Mouse (Mus musculus): Measurements from ENCODE around the gene Prl. TPM values are rescaled to one million over a fixed set of nuclear protein-coding genes. Genes with fewer than 3 reads are reported as not detected.

Prl gene
- 0.39 TPM in 1 of 2 replicates, not detected in the other for polyA plus RNA-seq (2014; fragmentation: Nextera tagmentation; extraction: Ambion mirVana)

DNA sequence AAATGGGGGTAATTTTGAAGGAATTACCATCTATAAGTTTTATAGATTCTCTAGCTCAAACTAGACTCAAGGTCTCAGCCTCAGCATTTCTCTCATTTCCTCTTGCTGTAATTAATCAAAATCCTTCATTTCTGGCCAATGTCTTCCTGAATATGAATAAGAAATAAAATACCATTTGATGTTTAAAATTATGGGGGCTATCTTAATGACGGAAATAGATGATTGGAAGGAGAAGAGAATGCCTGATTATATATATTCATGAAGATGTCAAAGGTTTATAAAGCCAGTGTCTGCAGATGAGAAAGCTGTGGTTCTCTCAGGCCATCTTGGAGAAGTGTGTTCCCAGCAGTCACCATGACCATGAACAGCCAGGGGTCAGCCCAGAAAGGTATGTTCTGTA is at the start of gene Prl:
Gene Prl (plus strand): TSS at position 301 of the 400 bp plus-strand sequence.
- 87% methylated on average over 1 of the region's 1 CpGs for WGBS
- no peak for ATAC-seq (ENCODE audit: low read depth)
- H3K4me1 ChIP-seq (ENCODE audit: control insufficient read depth, insufficient read depth, low read length): no peaks in the 10 kb centered on the region

DNA sequence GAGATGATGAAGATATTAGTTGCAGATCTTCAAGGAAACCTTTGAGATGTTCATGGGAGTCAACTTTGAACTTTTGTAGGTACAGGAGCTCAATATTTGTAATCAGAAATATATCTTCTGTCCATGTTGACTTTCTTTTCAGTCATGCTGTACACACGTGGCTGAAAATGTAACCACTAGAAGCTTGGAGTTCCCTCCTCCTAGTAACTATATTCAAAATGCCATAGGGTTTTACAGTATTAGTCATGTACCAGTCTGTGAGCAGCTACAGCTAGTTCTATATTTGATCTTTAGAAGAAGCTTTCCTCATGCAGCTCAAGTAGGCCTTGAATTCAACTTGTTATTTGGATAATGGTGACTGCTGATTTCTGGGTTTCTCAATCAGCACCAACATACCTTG is 30.8 kb upstream of the Prl start:
- no peak overlapping the region for H3K4me3 ChIP-seq (ENCODE audit: low read depth, low read length)
- H3K9me3 ChIP-seq (ENCODE audit: control insufficient read depth, low read length): no peaks in the 10 kb centered on the region
- 73% methylated on average over 1 of the region's 1 CpGs for WGBS
- H3K4me1 ChIP-seq (ENCODE audit: control insufficient read depth, insufficient read depth, low read length): no peaks in the 10 kb centered on the region
- no peaks in the 10 kb centered on the region for H3K36me3 ChIP-seq (ENCODE audit: control insufficient read depth, insufficient read depth, low read length)
- no peak for DNase-seq (ENCODE audit: low spot score)
- no peaks in the 10 kb centered on the region for H3K27me3 ChIP-seq (replicated peaks; ENCODE audit: control insufficient read depth, insufficient read depth, low read length)
- no peak overlapping the region for H3K27ac ChIP-seq (replicated peaks; ENCODE audit: low read depth, low read length)
- no peak for ATAC-seq (ENCODE audit: low read depth)
- H3K4me2 ChIP-seq (ENCODE audit: low read depth, low read length): no peak overlapping the region
- H3K9ac ChIP-seq (ENCODE audit: low read depth, low read length): no peak overlapping the region

More for the DNA sequence above, at the start of gene Prl:
- H3K4me3 ChIP-seq (ENCODE audit: low read depth, low read length): no peak within 1 kb of the TSS
- no peak within 1 kb of the TSS for H3K9ac ChIP-seq (ENCODE audit: low read depth, low read length)
- no peak for DNase-seq (ENCODE audit: low spot score)
- no peaks in the 10 kb centered on the region for H3K9me3 ChIP-seq (ENCODE audit: control insufficient read depth, low read length)
- no peak within 1 kb of the TSS for H3K4me2 ChIP-seq (ENCODE audit: low read depth, low read length)
- H3K27ac ChIP-seq (replicated peaks; ENCODE audit: low read depth, low read length): no peak within 1 kb of the TSS
- H3K27me3 ChIP-seq (replicated peaks; ENCODE audit: control insufficient read depth, insufficient read depth, low read length): no peaks in the 10 kb centered on the region
- no peaks in the 10 kb centered on the region for H3K36me3 ChIP-seq (ENCODE audit: control insufficient read depth, insufficient read depth, low read length)

DNA sequence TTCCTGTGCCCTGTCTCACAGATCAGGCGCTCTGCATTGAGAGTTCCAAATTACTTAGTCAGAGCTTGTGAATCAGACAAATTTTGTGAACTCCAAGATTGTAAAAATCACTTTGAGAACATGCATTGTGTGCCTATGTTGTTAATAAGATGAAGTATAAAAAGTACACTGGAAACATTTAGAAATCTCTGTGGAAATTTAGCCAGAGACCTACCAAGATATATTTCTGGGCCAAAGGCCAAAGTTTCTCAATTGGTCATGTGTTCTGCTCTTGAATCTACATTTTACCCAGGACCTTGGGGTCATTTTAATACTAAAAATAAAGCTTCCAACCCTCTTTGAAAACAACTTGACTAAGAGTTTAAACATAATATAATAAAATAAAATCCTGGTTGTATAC is 30.0 kb upstream of the Prl start:
- DNase-seq (ENCODE audit: low spot score) (peak; percentile 50), ATAC-seq (ENCODE audit: low read depth) (no peak)
- 83% methylated on average over 1 of the region's 1 CpGs for WGBS
- H3K4me1 ChIP-seq (ENCODE audit: control insufficient read depth, insufficient read depth, low read length): no peaks in the 10 kb centered on the region
- H3K27me3 ChIP-seq (replicated peaks; ENCODE audit: control insufficient read depth, insufficient read depth, low read length): no peaks in the 10 kb centered on the region
- H3K4me3 ChIP-seq (ENCODE audit: low read depth, low read length): no peak overlapping the region
- H3K9ac ChIP-seq (ENCODE audit: low read depth, low read length): no peak overlapping the region
- H3K36me3 ChIP-seq (ENCODE audit: control insufficient read depth, insufficient read depth, low read length): no peaks in the 10 kb centered on the region
- H3K27ac ChIP-seq (replicated peaks; ENCODE audit: low read depth, low read length): no peak overlapping the region
- H3K4me2 ChIP-seq (ENCODE audit: low read depth, low read length): no peak overlapping the region
- H3K9me3 ChIP-seq (ENCODE audit: control insufficient read depth, low read length): no peaks in the 10 kb centered on the region

DNA sequence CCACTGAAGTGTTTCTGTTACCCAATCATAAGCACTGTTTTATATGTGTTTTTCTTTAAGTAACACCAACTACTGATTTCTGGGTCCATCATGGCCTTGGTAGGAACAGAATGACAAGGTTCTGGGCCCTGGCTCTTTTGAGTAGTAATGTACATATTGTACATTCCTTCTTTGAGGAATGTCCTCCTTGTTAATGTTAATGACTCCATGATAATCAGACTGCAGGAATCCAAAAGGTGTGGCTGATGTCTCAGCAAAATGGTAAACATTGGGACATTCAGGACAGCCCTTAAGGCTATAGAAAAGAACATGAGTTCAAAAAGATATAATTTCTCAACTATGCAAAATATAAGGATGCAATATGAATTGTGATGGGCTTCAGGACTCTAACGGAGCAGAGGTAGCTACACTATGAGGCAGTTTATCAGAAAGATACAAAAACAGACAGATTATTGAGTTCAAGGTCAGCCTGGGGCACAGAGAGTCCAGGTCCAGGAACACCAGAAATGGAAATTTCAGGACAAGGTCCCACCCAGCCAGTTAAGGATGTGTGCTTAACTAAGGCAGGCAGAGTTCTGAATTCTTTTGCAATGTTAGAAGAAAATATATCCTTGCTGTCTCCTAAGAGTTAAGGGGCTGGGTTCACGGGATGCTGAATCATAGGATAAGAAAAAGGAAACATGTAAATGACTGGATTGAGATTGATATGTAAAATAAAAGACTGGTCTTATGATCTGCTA is 28.7 kb upstream of the Prl start:
- Histone ChIP-seq H3K27me3 (replicated peaks; ENCODE audit: control insufficient read depth, insufficient read depth, low read length) (no peaks in the 10 kb centered on the region), H3K9ac (ENCODE audit: low read depth, low read length) (no peak overlapping the region), H3K4me1 (ENCODE audit: control insufficient read depth, insufficient read depth, low read length) (no peaks in the 10 kb centered on the region), H3K4me3 (ENCODE audit: low read depth, low read length) (no peak overlapping the region), H3K36me3 (ENCODE audit: control insufficient read depth, insufficient read depth, low read length) (no peaks in the 10 kb centered on the region), H3K9me3 (ENCODE audit: control insufficient read depth, low read length) (no peaks in the 10 kb centered on the region), H3K4me2 (ENCODE audit: low read depth, low read length) (no peak overlapping the region), H3K27ac (replicated peaks; ENCODE audit: low read depth, low read length) (no peak overlapping the region)
- DNase-seq (ENCODE audit: low spot score) (no peak), ATAC-seq (ENCODE audit: low read depth) (no peak)
- WGBS: 85% methylated on average over 2 of the region's 2 CpGs

DNA sequence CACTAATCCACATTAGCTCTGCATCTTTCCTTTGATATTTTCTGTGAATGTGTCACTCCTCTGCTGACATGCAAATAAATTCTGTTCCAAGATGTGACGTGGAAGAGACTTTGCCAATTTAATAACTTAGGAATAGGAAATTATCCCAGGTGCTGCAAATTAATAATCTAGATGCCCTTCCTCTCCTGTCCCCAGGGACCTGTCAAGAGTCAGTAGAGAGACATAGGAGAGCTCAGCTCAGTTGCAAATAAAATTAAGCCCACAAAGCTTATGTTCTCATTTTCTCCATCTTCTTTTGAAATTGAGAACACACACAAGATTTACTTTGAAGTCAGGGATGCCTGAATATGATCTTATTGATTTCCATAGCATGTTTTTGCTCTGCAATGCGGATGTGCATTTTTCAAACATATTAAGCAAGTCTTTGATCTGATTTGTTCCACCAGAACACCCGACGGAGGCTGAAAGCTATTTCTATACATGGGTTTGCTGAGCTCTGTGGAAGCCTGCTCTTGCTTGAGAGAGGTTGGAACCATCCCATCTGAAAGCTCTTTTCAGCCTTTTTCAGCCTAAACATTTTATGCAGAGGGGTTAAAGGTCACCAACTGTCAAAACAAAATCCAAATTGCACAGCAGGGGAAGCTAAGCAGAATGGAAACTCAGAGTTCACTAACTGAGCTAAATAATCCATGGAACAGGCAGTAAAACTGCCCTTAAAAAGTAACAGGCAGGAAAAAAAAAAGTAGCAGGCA is 26.1 kb upstream of the Prl start:
- Histone ChIP-seq H3K9me3 (ENCODE audit: control insufficient read depth, low read length) (no peaks in the 10 kb centered on the region), H3K27ac (replicated peaks; ENCODE audit: low read depth, low read length) (peak overlapping the region; percentile 22; the same call in 1 of the 2 replicates), H3K4me1 (ENCODE audit: control insufficient read depth, insufficient read depth, low read length) (no peaks in the 10 kb centered on the region), H3K4me3 (ENCODE audit: low read depth, low read length) (no peak overlapping the region), H3K9ac (ENCODE audit: low read depth, low read length) (no peak overlapping the region), H3K4me2 (ENCODE audit: low read depth, low read length) (no peak overlapping the region), H3K27me3 (replicated peaks; ENCODE audit: control insufficient read depth, insufficient read depth, low read length) (no peaks in the 10 kb centered on the region), H3K36me3 (ENCODE audit: control insufficient read depth, insufficient read depth, low read length) (no peaks in the 10 kb centered on the region)
- WGBS: 13% methylated on average over 4 of the region's 4 CpGs
- peak; percentile 67 for ATAC-seq (ENCODE audit: low read depth)
- DNase-seq (ENCODE audit: low spot score): peak; percentile 90

DNA sequence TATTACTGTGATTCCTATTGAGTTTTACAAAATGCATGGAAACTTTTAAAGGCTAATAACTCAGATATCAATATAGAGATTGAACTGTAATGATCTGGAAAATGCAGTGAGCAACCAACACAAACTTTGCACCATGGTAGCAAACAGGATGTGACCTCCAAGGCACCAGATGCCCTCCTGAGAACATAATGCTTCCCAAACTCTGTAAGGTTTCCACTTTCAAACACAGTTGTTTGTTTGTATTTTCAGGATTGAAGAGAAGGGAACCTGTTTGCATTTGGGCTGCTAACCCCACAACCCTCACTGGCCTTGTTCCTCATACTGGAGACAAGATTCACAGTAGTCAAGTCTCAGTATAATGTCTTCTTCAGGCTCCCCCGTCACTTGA is 25.5 kb upstream of the Prl start:
- no peak overlapping the region for H3K4me2 ChIP-seq (ENCODE audit: low read depth, low read length)
- H3K36me3 ChIP-seq (ENCODE audit: control insufficient read depth, insufficient read depth, low read length): no peaks in the 10 kb centered on the region
- no peaks in the 10 kb centered on the region for H3K4me1 ChIP-seq (ENCODE audit: control insufficient read depth, insufficient read depth, low read length)
- H3K27ac ChIP-seq (replicated peaks; ENCODE audit: low read depth, low read length): peak overlapping the region; percentile 22; the same call in 1 of the 2 replicates
- DNase-seq (ENCODE audit: low spot score) (no peak), ATAC-seq (ENCODE audit: low read depth) (no peak)
- H3K4me3 ChIP-seq (ENCODE audit: low read depth, low read length): no peak overlapping the region
- 45% methylated on average over 1 of the region's 1 CpGs for WGBS
- no peak overlapping the region for H3K9ac ChIP-seq (ENCODE audit: low read depth, low read length)
- H3K9me3 ChIP-seq (ENCODE audit: control insufficient read depth, low read length): no peaks in the 10 kb centered on the region
- no peaks in the 10 kb centered on the region for H3K27me3 ChIP-seq (replicated peaks; ENCODE audit: control insufficient read depth, insufficient read depth, low read length)

DNA sequence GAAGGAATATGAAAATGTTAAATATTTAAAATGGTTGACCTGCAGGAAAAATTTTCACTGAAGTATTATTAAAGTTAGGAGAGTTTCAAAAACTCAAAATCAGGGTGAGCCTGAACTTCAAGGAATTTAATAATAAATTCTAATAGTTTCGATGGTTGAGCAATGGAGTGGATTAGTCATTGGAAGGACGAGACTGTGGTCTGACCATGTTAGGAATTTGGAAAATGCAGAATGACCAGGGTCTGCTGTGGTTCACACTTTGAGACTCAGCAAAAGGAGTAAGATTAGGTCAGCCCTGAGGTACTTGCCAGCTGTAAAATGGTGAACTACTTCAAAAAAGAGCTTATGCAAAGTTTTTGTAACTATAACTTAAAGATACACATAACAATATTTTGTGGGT is 24.4 kb upstream of the Prl start:
- no peaks in the 10 kb centered on the region for H3K27me3 ChIP-seq (replicated peaks; ENCODE audit: control insufficient read depth, insufficient read depth, low read length)
- no peak overlapping the region for H3K9ac ChIP-seq (ENCODE audit: low read depth, low read length)
- H3K36me3 ChIP-seq (ENCODE audit: control insufficient read depth, insufficient read depth, low read length): no peaks in the 10 kb centered on the region
- H3K9me3 ChIP-seq (ENCODE audit: control insufficient read depth, low read length): no peaks in the 10 kb centered on the region
- no peak overlapping the region for H3K4me3 ChIP-seq (ENCODE audit: low read depth, low read length)
- H3K4me1 ChIP-seq (ENCODE audit: control insufficient read depth, insufficient read depth, low read length): no peaks in the 10 kb centered on the region
- DNase-seq (ENCODE audit: low spot score): no peak
- ATAC-seq (ENCODE audit: low read depth): no peak
- no peak overlapping the region for H3K27ac ChIP-seq (replicated peaks; ENCODE audit: low read depth, low read length)
- H3K4me2 ChIP-seq (ENCODE audit: low read depth, low read length): no peak overlapping the region
- WGBS: 77% methylated on average over 2 of the region's 2 CpGs

DNA sequence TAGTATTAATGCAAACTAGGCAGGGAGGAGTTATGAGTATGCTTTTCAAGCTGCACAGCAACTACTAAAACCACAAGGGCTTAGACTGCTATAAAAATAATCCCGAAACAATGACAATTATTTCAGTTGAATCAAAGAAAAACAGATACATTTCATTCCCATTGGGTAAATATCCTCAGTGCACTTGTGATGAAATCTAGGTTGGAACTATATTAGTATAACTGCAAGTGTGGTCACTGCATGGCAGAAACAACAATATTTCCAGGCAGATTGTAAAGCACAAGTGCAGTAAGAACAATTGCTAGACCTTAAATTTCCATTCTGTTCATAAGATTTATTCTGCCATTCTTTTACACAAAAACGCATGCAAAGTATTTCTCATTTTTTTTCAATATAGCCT is 15.2 kb upstream of the Prl start:
- Histone ChIP-seq H3K36me3 (ENCODE audit: control insufficient read depth, insufficient read depth, low read length) (no peaks in the 10 kb centered on the region), H3K4me1 (ENCODE audit: control insufficient read depth, insufficient read depth, low read length) (no peaks in the 10 kb centered on the region), H3K27ac (replicated peaks; ENCODE audit: low read depth, low read length) (no peak overlapping the region), H3K27me3 (replicated peaks; ENCODE audit: control insufficient read depth, insufficient read depth, low read length) (no peaks in the 10 kb centered on the region), H3K9me3 (ENCODE audit: control insufficient read depth, low read length) (no peaks in the 10 kb centered on the region), H3K4me2 (ENCODE audit: low read depth, low read length) (no peak overlapping the region), H3K9ac (ENCODE audit: low read depth, low read length) (no peak overlapping the region), H3K4me3 (ENCODE audit: low read depth, low read length) (no peak overlapping the region)
- WGBS: 79% methylated on average over 2 of the region's 2 CpGs
- ATAC-seq (ENCODE audit: low read depth) (no peak), DNase-seq (ENCODE audit: low spot score) (no peak)

Data from embryonic facial prominence, embryonic 14.5 days (tissue).